In the genomic region with DNA sequence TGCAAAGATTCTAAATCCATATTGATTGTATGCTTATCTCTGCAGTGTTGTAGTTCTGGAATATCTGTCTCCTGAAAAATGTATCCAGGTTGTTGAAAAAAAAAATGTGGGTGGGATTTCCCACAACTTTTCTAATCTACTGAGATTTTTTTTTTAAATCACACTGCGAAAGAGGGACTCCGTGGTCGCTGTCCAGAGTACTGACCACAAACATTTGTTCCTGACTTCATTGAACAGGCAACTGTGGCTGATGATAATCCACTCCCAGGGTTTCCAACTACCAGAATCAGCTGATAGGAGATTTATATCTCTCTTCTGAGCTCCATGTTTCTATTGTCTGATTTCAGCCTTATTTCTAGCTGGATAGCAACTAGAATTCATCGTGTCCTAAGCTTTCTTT, we compare ENCODE assay signal across 14 mouse cellular contexts.
A peak's percentile ranks its signal among the peaks of the same experiment; 100 is the strongest.
DNase-seq lines count a peak whose midpoint lies in the region; ATAC-seq and TF ChIP-seq lines count a peak whose summit lies in the region.
"Had no signal": no experiment of that assay in that cellular context is flagged by ENCODE, and none has a peak within 500 bp of the region (broad histone marks: within the 10 kb centered on the region; RNA-seq: fewer than 3 reads in every experiment).

No protein-coding gene starts in this region.

- no peaks in the 10 kb centered on the region for H3K36me3 ChIP-seq in kidney, postnatal 0 days (ENCODE audit: insufficient read depth, low read length)
- H3K36me3 ChIP-seq in kidney, embryonic 16.5 days (ENCODE audit: insufficient read depth, low read length): no peaks in the 10 kb centered on the region
- no peaks in the 10 kb centered on the region for H3K36me3 ChIP-seq in CH12.LX (replicated peaks in 1 of 2; ENCODE audit: control insufficient read depth in 1 of 2, insufficient read depth in 1 of 2, low read length in 1 of 2)
- H3K36me3 ChIP-seq in liver, postnatal 0 days (replicated peaks; ENCODE audit: insufficient read depth, low read length): no peaks in the 10 kb centered on the region
- H3K36me3 ChIP-seq: heart, embryonic 15.5 days; limb, embryonic 13.5 days; neural tube, embryonic 13.5 days; stomach, embryonic 15.5 days had no signal

- no peak overlapping the region for H3K4me2 ChIP-seq in kidney, postnatal 0 days (ENCODE audit: low read length)
- H3K4me2 ChIP-seq in kidney, embryonic 16.5 days (replicated peaks; ENCODE audit: low read depth, low read length): no peak overlapping the region
- H3K4me2 ChIP-seq in CH12.LX (ENCODE audit: insufficient read depth, low read depth, poor library complexity, severe bottlenecking): no peak overlapping the region
- no peak overlapping the region for H3K4me2 ChIP-seq in liver, postnatal 0 days (ENCODE audit: low read depth, low read length)
- H3K4me2 ChIP-seq: heart, embryonic 15.5 days; limb, embryonic 13.5 days; neural tube, embryonic 13.5 days; stomach, embryonic 15.5 days had no signal

- in situ Hi-C loops in CH12.LX (cut with MboI; ENCODE audit: low pct_ligation_motif_present, low pct_unique_long_range_greater_than_20kb, low sequenced_read_pairs): no loop called here

- H3K9ac ChIP-seq in kidney, postnatal 0 days (ENCODE audit: low read depth, low read length): no peak overlapping the region
- H3K9ac ChIP-seq in kidney, embryonic 16.5 days (replicated peaks; ENCODE audit: low read length): no peak overlapping the region
- no peak overlapping the region for H3K9ac ChIP-seq in CH12.LX (ENCODE audit: insufficient read depth, low read depth)
- no peak overlapping the region for H3K9ac ChIP-seq in liver, postnatal 0 days (replicated peaks)
- H3K9ac ChIP-seq: heart, embryonic 15.5 days; limb, embryonic 13.5 days; neural tube, embryonic 13.5 days; stomach, embryonic 15.5 days had no signal

- TF ChIP-seq RAD21 in CH12.LX (IDR thresholded peaks at IDR 0.05; ENCODE audit: low read depth, low read length): no peak

- no peak for TF ChIP-seq POLR2A in CH12.LX (IDR thresholded peaks at IDR 0.05; ENCODE audit: low read depth, low read length)

- H3K27me3 ChIP-seq in kidney, postnatal 0 days (ENCODE audit: insufficient read depth, low read length): peaks cover 14% of the 10 kb centered on the region
- H3K27me3 ChIP-seq in kidney, embryonic 16.5 days (ENCODE audit: insufficient read depth, low read length): peaks cover 22% of the 10 kb centered on the region
- H3K27me3 ChIP-seq in CH12.LX (replicated peaks): no peaks in the 10 kb centered on the region
- peaks cover 8% of the 10 kb centered on the region for H3K27me3 ChIP-seq in liver, postnatal 0 days (ENCODE audit: insufficient read depth, low read length)

- no peak for ATAC-seq in kidney, postnatal 0 days (replicated peaks; ENCODE audit: low FRiP score, low read depth)
- ATAC-seq in kidney, embryonic 16.5 days (ENCODE audit: low FRiP score, low TSS enrichment): no peak
- no peak for ATAC-seq in liver, postnatal 0 days

- 14% methylated on average over 4 of the region's 4 CpGs for WGBS in kidney, postnatal 0 days
- whole genome bisulfite sequencing in kidney, embryonic 16.5 days: 6% methylated on average over 4 of the region's 4 CpGs
- WGBS in liver, postnatal 0 days (ENCODE audit: insufficient replicate concordance): 18% methylated on average over 4 of the region's 4 CpGs

- no peaks in the 10 kb centered on the region for H3K79me2 ChIP-seq in CH12.LX (replicated peaks; ENCODE audit: control insufficient read depth, extremely low read depth, insufficient read depth, poor library complexity, severe bottlenecking)

- H3K4me1 ChIP-seq in kidney, postnatal 0 days (replicated peaks; ENCODE audit: insufficient read depth, low read length): no peaks in the 10 kb centered on the region
- H3K4me1 ChIP-seq in kidney, embryonic 16.5 days (ENCODE audit: insufficient read depth, low read length): no peaks in the 10 kb centered on the region
- peaks cover 0 to 7% of the 10 kb centered on the region in 2 experiments; a peak in 1 of 4 replicates for H3K4me1 ChIP-seq in CH12.LX (ENCODE audit: control insufficient read depth in 1 of 2, insufficient read depth in 2 of 2)
- H3K4me1 ChIP-seq in liver, postnatal 0 days (ENCODE audit: insufficient read depth): no peaks in the 10 kb centered on the region
- H3K4me1 ChIP-seq: heart, embryonic 15.5 days; limb, embryonic 13.5 days; stomach, embryonic 15.5 days had no signal

- TF ChIP-seq EP300 in CH12.LX (IDR thresholded peaks at IDR 0.05; ENCODE audit: low read length): no peak
- no peak for TF ChIP-seq EP300 in liver, postnatal 0 days (IDR thresholded peaks at IDR 0.05; ENCODE audit: low read depth)

- no peak overlapping the region for H3K27ac ChIP-seq in kidney, postnatal 0 days
- H3K27ac ChIP-seq in kidney, embryonic 16.5 days (ENCODE audit: low read length): no peak overlapping the region
- no peak overlapping the region for H3K27ac ChIP-seq in CH12.LX (ENCODE audit: insufficient read depth, low read depth)
- no peak overlapping the region for H3K27ac ChIP-seq in liver, postnatal 0 days (ENCODE audit: low read depth)
- H3K27ac ChIP-seq: heart, embryonic 15.5 days; limb, embryonic 13.5 days; neural tube, embryonic 13.5 days; stomach, embryonic 15.5 days had no signal

- DNase-seq in kidney, postnatal 0 days (ENCODE audit: low spot score): peak; percentile 69
- no peak for DNase-seq in CH12.LX (ENCODE audit: extremely low read depth)
- DNase-seq in Muller cell, postnatal 12 days (ENCODE audit: inconsistent ontology term): peak; percentile 35
- peak; percentile 63 for DNase-seq in forelimb bud, embryonic 11.5 days (ENCODE audit: low read depth, low spot score)
- no peak for DNase-seq in layer of hippocampus, postnatal 36 days
- DNase-seq in liver, postnatal 0 days: no peak
- DNase-seq: gastrocnemius, postnatal 14 days; lung, postnatal 14 days; midbrain, embryonic 14.5 days had no signal

- no peak overlapping the region for H3K4me3 ChIP-seq in kidney, postnatal 0 days (replicated peaks; ENCODE audit: low read depth, low read length)
- H3K4me3 ChIP-seq in kidney, embryonic 16.5 days (ENCODE audit: low read length): no peak overlapping the region
- H3K4me3 ChIP-seq in CH12.LX (replicated peaks in 1 of 3; ENCODE audit: low read depth in 2 of 3, low read length in 2 of 3, poor library complexity in 1 of 3): no peak overlapping the region
- H3K4me3 ChIP-seq in liver, postnatal 0 days (ENCODE audit: low read depth, low read length): no peak overlapping the region
- H3K4me3 ChIP-seq: heart, embryonic 15.5 days; limb, embryonic 13.5 days; neural tube, embryonic 13.5 days; stomach, embryonic 15.5 days had no signal

- no peak for TF ChIP-seq CTCF in kidney, postnatal 0 days (IDR thresholded peaks at IDR 0.05; ENCODE audit: low read depth)
- no peak for TF ChIP-seq CTCF in CH12.LX (conservative IDR thresholded peaks at IDR 0.05 in 1 of 2, IDR thresholded peaks at IDR 0.05 in 1 of 2; ENCODE audit: low read depth in 2 of 2, low read length in 2 of 2)
- no peak for TF ChIP-seq CTCF in liver, postnatal 0 days (IDR thresholded peaks at IDR 0.05; ENCODE audit: low read depth)

- dilution Hi-C loops in CH12.LX (cut with MboI; ENCODE audit: extremely low pct_ligation_motif_present, extremely low pct_unique_long_range_greater_than_20kb, low sequenced_read_pairs): no loop called here

- H3K9me3 ChIP-seq in kidney, postnatal 0 days (replicated peaks; ENCODE audit: low read length): no peaks in the 10 kb centered on the region
- H3K9me3 ChIP-seq in kidney, embryonic 16.5 days (ENCODE audit: low read length): no peaks in the 10 kb centered on the region
- H3K9me3 ChIP-seq in CH12.LX (replicated peaks; ENCODE audit: low read length): no peaks in the 10 kb centered on the region
- H3K9me3 ChIP-seq in liver, postnatal 0 days (ENCODE audit: low read length): no peaks in the 10 kb centered on the region
- H3K9me3 ChIP-seq: heart, embryonic 15.5 days; limb, embryonic 13.5 days; neural tube, embryonic 13.5 days; stomach, embryonic 15.5 days had no signal

TF ChIP-seq in CH12.LX, 34 proteins besides CTCF, POLR2A, EP300 and RAD21:
- TF ChIP-seq ZNF384 (IDR thresholded peaks at IDR 0.05; ENCODE audit: low read depth, low read length) (peak; percentile 46; the same call in 1 of the 2 replicates), SMC3 (IDR thresholded peaks at IDR 0.05; ENCODE audit: low read depth, low read length) (no peak)

Comparison
In these comparisons a context has a peak if more than half of its experiments do, and no peak if none do; other contexts are left out.
1. DNase-seq: peak in kidney, postnatal 0 days (single experiment), Muller cell, postnatal 12 days (single experiment) and forelimb bud, embryonic 11.5 days (single experiment); none in CH12.LX (single experiment), layer of hippocampus, postnatal 36 days (0 of 2) and liver, postnatal 0 days (single experiment).